Mouse (Mus musculus) E14TG2a.4 (cell line): ENCODE data around the gene Sulf2.

Experiments used
- CTCF ChIP-seq: conservative IDR thresholded peaks from 2 replicates; pipeline ENCODE4 v1.5.1; 2014; ENCODE audit warnings: low read length
- NANOG ChIP-seq: IDR thresholded peaks from 2 replicates; pipeline ENCODE4 v1.6.1; 2014; ENCODE audit warnings: borderline replicate concordance, low read length, mixed read lengths

- TF ChIP-seq CTCF (no peak), NANOG (no peak)
Measured at GRCm38 (mm10) chr2:166126343-166126742, 29.1 kb downstream of the Sulf2 start.
